Mouse (Mus musculus) MEL (cell line): ENCODE results near the gene Acod1. TPM values are rescaled to one million over a fixed set of nuclear protein-coding genes. Genes with fewer than 3 reads are reported as not detected.
A peak's percentile ranks its signal among the peaks of the same experiment; 100 is the strongest.

Source experiments
- DNase-seq: peaks from one replicate; pipeline ENCODE4 v3.0.0; 2011; ENCODE audit warnings: low read depth, low spot score
- H3K27ac ChIP-seq: 2 replicates; pipeline ENCODE4 v1.5.1; 2012; ENCODE audit warnings: low read depth, mild to moderate bottlenecking, control low read depth, low read length, moderate library complexity; ENCODE audit not compliant: control insufficient read depth
- H3K27me3 ChIP-seq, 2 experiments: fragments of 150-350 bp in 1 of 2; sonication (generic) in 1 of 2; 2 replicates each; pipeline ENCODE4 v1.6.1; 2012; ENCODE audit warnings: low read length in 2 of 2, mild to moderate bottlenecking in 2 of 2, improper control_type of control experiment in 1 of 2, moderate library complexity in 1 of 2; ENCODE audit not compliant: insufficient read depth in 2 of 2, control insufficient read depth in 1 of 2
- H3K36me3 ChIP-seq, 2 experiments: 2 replicates each; pipeline ENCODE4 v1.6.1; 2012 to 2014; ENCODE audit warnings: low read length in 2 of 2, improper control_type of control experiment in 1 of 2, inconsistent platforms in 1 of 2, mild to moderate bottlenecking in 1 of 2; ENCODE audit not compliant: insufficient read depth in 2 of 2, control insufficient read depth in 1 of 2
- H3K4me1 ChIP-seq, 2 experiments: fragments of 150-350 bp in 1 of 2; sonication (generic) in 1 of 2; 2 replicates each; pipeline ENCODE4 v1.6.1; 2012; ENCODE audit warnings: low read length in 2 of 2, improper control_type of control experiment in 1 of 2, mild to moderate bottlenecking in 1 of 2; ENCODE audit not compliant: insufficient read depth in 2 of 2, control insufficient read depth in 1 of 2
- H3K4me3 ChIP-seq, 2 experiments: fragments of 150-350 bp in 1 of 2; sonication (generic) in 1 of 2; 2 replicates each; pipeline ENCODE4 v1.5.1; 2012; ENCODE audit warnings: low read depth in 2 of 2, low read length in 2 of 2, mild to moderate bottlenecking in 2 of 2, moderate library complexity in 2 of 2, control low read depth in 1 of 2, improper control_type of control experiment in 1 of 2; ENCODE audit not compliant: control insufficient read depth in 1 of 2, insufficient read depth in 1 of 2
- H3K79me2 ChIP-seq: 2 replicates; pipeline ENCODE4 v1.6.1; 2012; ENCODE audit warnings: mild to moderate bottlenecking, low read length, moderate library complexity; ENCODE audit not compliant: control insufficient read depth, poor library complexity, insufficient read depth
- H3K9ac ChIP-seq: 2 replicates; pipeline ENCODE4 v1.6.1; 2012; ENCODE audit warnings: low read depth, mild to moderate bottlenecking, control low read depth, low read length, moderate library complexity; ENCODE audit not compliant: control insufficient read depth, poor library complexity, severe bottlenecking
- H3K9me3 ChIP-seq: fragments of 150-350 bp; sonication (generic); replicated peaks from 2 replicates; pipeline ENCODE4 v1.6.1; 2012; ENCODE audit warnings: mild to moderate bottlenecking, low read length, improper control_type of control experiment, moderate library complexity; ENCODE audit not compliant: insufficient read depth
- CTCF ChIP-seq, 3 experiments: IDR thresholded peaks in 2 of 3; conservative IDR thresholded peaks in 1 of 3; 2 replicates each; pipeline ENCODE4 v1.5.1; 2011 to 2012; ENCODE audit warnings: low read length in 3 of 3, low read depth in 2 of 3, mild to moderate bottlenecking in 2 of 3, improper control_type of control experiment in 1 of 3, inconsistent platforms in 1 of 3, mixed read lengths in 1 of 3, moderate library complexity in 1 of 3; ENCODE audit not compliant: control insufficient read depth in 1 of 3, insufficient read depth in 1 of 3, poor library complexity in 1 of 3, severe bottlenecking in 1 of 3
- EP300 ChIP-seq, 2 experiments: IDR thresholded peaks; 2 replicates each; pipeline ENCODE4 v1.6.1; 2011; ENCODE audit warnings: improper control_type of control experiment in 2 of 2, low read length in 2 of 2, low read depth in 1 of 2, mild to moderate bottlenecking in 1 of 2
- ETS1 ChIP-seq: IDR thresholded peaks from 2 replicates; pipeline ENCODE4 v1.6.1; 2012; ENCODE audit warnings: low read depth, mild to moderate bottlenecking, inconsistent platforms, low read length, improper control_type of control experiment, moderate library complexity
- GATA1 ChIP-seq: IDR thresholded peaks from 2 replicates; pipeline ENCODE4 v1.6.1; 2011; ENCODE audit warnings: low read depth, low read length, improper control_type of control experiment
- HCFC1 ChIP-seq: IDR thresholded peaks from 2 replicates; pipeline ENCODE4 v1.6.1; 2012; ENCODE audit warnings: low read depth, mild to moderate bottlenecking, inconsistent platforms, low read length, improper control_type of control experiment, moderate library complexity
- JUND ChIP-seq: IDR thresholded peaks from 2 replicates; pipeline ENCODE4 v1.6.1; 2011; ENCODE audit warnings: low read depth, mild to moderate bottlenecking, improper control_type of control experiment, low read length
- MAFK ChIP-seq: IDR thresholded peaks from 2 replicates; pipeline ENCODE4 v1.6.1; 2011; ENCODE audit warnings: low read depth, mild to moderate bottlenecking, low read length, improper control_type of control experiment, borderline replicate concordance
- MYB ChIP-seq: IDR thresholded peaks from 2 replicates; pipeline ENCODE4 v1.6.1; 2011; ENCODE audit warnings: mild to moderate bottlenecking, low read depth, low read length, improper control_type of control experiment
- POLR2A ChIP-seq, 2 experiments: IDR thresholded peaks; 2 replicates each; pipeline ENCODE4 v1.6.1; 2011 to 2012; ENCODE audit warnings: low read length in 2 of 2, mild to moderate bottlenecking in 2 of 2, control low read depth in 1 of 2, improper control_type of control experiment in 1 of 2, low read depth in 1 of 2, moderate library complexity in 1 of 2; ENCODE audit not compliant: control insufficient read depth in 1 of 2, insufficient read depth in 1 of 2, poor library complexity in 1 of 2
- POLR2AphosphoS2 ChIP-seq: IDR thresholded peaks from 2 replicates; pipeline ENCODE4 v1.6.1; 2011; ENCODE audit warnings: low read length, improper control_type of control experiment
- POLR2AphosphoS5 ChIP-seq: IDR thresholded peaks from 2 replicates; pipeline ENCODE4 v1.6.1; 2012; ENCODE audit warnings: low read depth, borderline replicate concordance, mild to moderate bottlenecking, inconsistent platforms, low read length, moderate library complexity, mixed read lengths
- SIN3A ChIP-seq: IDR thresholded peaks from 2 replicates; pipeline ENCODE4 v1.6.1; 2012; ENCODE audit warnings: low read length, improper control_type of control experiment, inconsistent platforms
- SMC3 ChIP-seq: IDR thresholded peaks from 2 replicates; pipeline ENCODE4 v1.6.1; 2011; ENCODE audit warnings: low read depth, low read length, improper control_type of control experiment
- TAL1 ChIP-seq: IDR thresholded peaks from 2 replicates; pipeline ENCODE4 v1.6.1; 2012; ENCODE audit warnings: mild to moderate bottlenecking, inconsistent platforms, low read length, moderate library complexity, mixed read lengths
- TCF12 ChIP-seq: IDR thresholded peaks from 2 replicates; pipeline ENCODE4 v1.6.1; 2014; ENCODE audit warnings: low read depth, mild to moderate bottlenecking, inconsistent platforms, low read length, improper control_type of control experiment, moderate library complexity
- USF1 ChIP-seq: IDR thresholded peaks from 2 replicates; pipeline ENCODE4 v1.6.1; 2014; ENCODE audit warnings: low read depth, mild to moderate bottlenecking, inconsistent platforms, low read length, improper control_type of control experiment, moderate library complexity
- ZMIZ1 ChIP-seq: IDR thresholded peaks from 2 replicates; pipeline ENCODE4 v1.6.1; 2012; ENCODE audit warnings: low read depth, mild to moderate bottlenecking, inconsistent platforms, low read length, improper control_type of control experiment, moderate library complexity
- polyA plus RNA-seq, 2 experiments: library from polyadenylated mRNA; stranded (reverse) in 1 of 2; unstranded in 1 of 2; fragments of >175 nt in 1 of 2; fragments of >200 nt in 1 of 2; gene quantifications; 2 replicates each; pipeline versions ENCODE4 v1.2.1 to v1.2.4; 2012; ENCODE audit warnings: low replicate concordance in 2 of 2, low read depth in 1 of 2; ENCODE audit not compliant: insufficient read length in 2 of 2, insufficient read depth in 1 of 2, missing spikeins in 1 of 2
- total RNA-seq: library from RNA; depleted of rRNA; stranded (reverse); fragments of 300-350 nt; gene quantifications from 2 replicates; pipeline ENCODE4 v1.2.3, GENCODE M21; 2012

Acod1 gene
- total and polyA plus RNA-seq, 3 experiments = not detected

- Histone ChIP-seq H3K9me3 (no peaks in the 10 kb centered on the region), H3K4me3 (no peak overlapping the region), H3K27me3 (no peaks in the 10 kb centered on the region), H3K9ac (no peak overlapping the region), H3K4me1 (no peaks in the 10 kb centered on the region), H3K79me2 (no peaks in the 10 kb centered on the region), H3K36me3 (no peaks in the 10 kb centered on the region), H3K27ac (no peak overlapping the region)
- TF ChIP-seq ETS1 = no peak
- no peak for TF ChIP-seq GATA1
- TF ChIP-seq JUND = no peak
- TF ChIP-seq ZMIZ1 = no peak
- TF ChIP-seq TAL1 = no peak
- TF ChIP-seq HCFC1 = no peak
- no peak for TF ChIP-seq USF1
- no peak for TF ChIP-seq EP300 (IDR thresholded peaks at IDR 0.05; ENCODE audit: low read depth in 1 of 2, low read length in 2 of 2)
- DNase-seq = no peak
These were observed 12.7 kb upstream of the Acod1 start for GRCm38 (mm10) chr14:103034076-103034475.

- H3K4me1 ChIP-seq = no peaks in the 10 kb centered on the region
- H3K79me2 ChIP-seq = no peaks in the 10 kb centered on the region
- no peak for TF ChIP-seq CTCF (IDR thresholded peaks at IDR 0.05 in 2 of 3, conservative IDR thresholded peaks at IDR 0.05 in 1 of 3; ENCODE audit: control insufficient read depth in 1 of 3, insufficient read depth in 1 of 3, low read depth in 2 of 3, low read length in 3 of 3, poor library complexity in 1 of 3, severe bottlenecking in 1 of 3)
- TF ChIP-seq, all 39 proteins: peak for 0
- Histone ChIP-seq H3K4me3 (no peak overlapping the region), H3K9ac (no peak overlapping the region), H3K27ac (no peak overlapping the region), H3K36me3 (no peaks in the 10 kb centered on the region), H3K9me3 (no peaks in the 10 kb centered on the region), H3K27me3 (no peaks in the 10 kb centered on the region)
- no peak for DNase-seq
These were observed 9.8 kb upstream of the Acod1 start for GRCm38 (mm10) chr14:103037016-103037415.

DNA sequence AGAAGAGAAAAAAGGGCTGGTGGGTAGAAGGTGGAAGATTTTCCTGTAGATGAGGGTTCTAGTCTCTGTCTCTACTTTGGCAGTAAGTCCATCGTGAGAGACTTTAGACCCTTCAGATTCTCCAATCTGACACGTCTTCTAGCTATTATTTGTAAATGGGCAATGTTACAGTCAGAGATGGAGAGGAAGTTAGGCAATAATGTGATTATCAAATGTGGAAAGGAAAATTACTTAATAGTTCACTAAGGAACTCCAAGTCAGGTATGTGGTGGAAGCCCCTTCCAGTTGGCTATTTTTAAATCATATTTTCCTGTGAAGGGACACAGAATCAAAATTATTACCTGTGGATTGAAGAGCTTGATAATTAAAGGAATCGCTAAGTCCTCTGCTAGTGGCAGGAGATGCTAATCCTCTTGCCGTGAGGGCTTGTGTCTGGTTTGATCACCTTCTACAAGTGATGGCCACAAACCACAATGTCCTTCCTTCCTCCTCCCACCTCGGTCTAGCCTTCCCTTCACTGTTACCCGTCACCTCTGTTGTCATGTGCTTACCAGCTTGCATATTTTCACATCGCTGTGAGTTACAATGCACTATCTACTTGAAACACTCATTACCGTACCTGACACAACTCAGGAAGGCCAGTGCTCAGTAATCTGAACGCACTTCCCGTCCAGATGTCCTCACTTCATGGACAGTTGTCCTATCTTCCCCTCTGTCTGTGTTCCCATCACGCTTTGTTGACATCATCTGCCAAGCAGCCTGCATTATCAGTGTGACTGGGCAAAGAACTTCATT, 1.7 kb downstream of the Acod1 start:
- H3K4me1 ChIP-seq = 0 out of 4 replicates have a peak, but pooled peaks cover 0 to 7% of the 10 kb centered on the region in 2 experiments
- H3K9me3 ChIP-seq = no peaks in the 10 kb centered on the region
- H3K27me3 ChIP-seq = no peaks in the 10 kb centered on the region
- no peak overlapping the region for H3K4me3 ChIP-seq
- H3K36me3 ChIP-seq = no peaks in the 10 kb centered on the region
- TF ChIP-seq POLR2AphosphoS2 (no peak), MYB (no peak), EP300 (IDR thresholded peaks at IDR 0.05; ENCODE audit: low read depth in 1 of 2, low read length in 2 of 2) (peak; percentile 21 to 58; a peak in 3 of 4 replicates), SMC3 (no peak), TCF12 (peak; percentile 25; the same call in 1 of the 2 replicates), MAFK (no peak), POLR2AphosphoS5 (no peak), TAL1 (peak; percentile 64), GATA1 (no peak), POLR2A (IDR thresholded peaks at IDR 0.05; ENCODE audit: control insufficient read depth in 1 of 2, insufficient read depth in 1 of 2, low read depth in 1 of 2, low read length in 2 of 2, poor library complexity in 1 of 2) (no peak), ETS1 (peak; percentile 16; the same call in 1 of the 2 replicates), SIN3A (no peak)
- no peak overlapping the region for H3K27ac ChIP-seq
- no peak overlapping the region for H3K9ac ChIP-seq
- DNase-seq = peak; percentile 39
- no peaks in the 10 kb centered on the region for H3K79me2 ChIP-seq
